Mouse (Mus musculus) layer of hippocampus, postnatal 14 days (tissue): ENCODE measurements around the gene Rufy1. TPM values are rescaled to one million over a fixed set of nuclear protein-coding genes. Genes with fewer than 3 reads are reported as not detected.
A peak's percentile ranks its signal among the peaks of the same experiment; 100 is the strongest.
"Not testable (repeated sequence)": the region's sequence is repeated elsewhere in the genome, so short reads cannot be mapped to it uniquely, and the experiment has no call there.

Source experiments
- DNase-seq, 2 experiments: peaks; one replicate each; pipeline ENCODE4 v3.0.0; 2021 to 2022; ENCODE audit warnings: low spot score in 2 of 2, mixed read lengths in 1 of 2
- total RNA-seq, 2 experiments: library from RNA; stranded (reverse); gene quantifications; 2 replicates each; pipeline ENCODE4 v1.2.3; 2021

Gene Rufy1
- total RNA-seq, 2 experiments from 2014 or later = 22.8 to 24.4 TPM

GRCm38 (mm10) chr11:50387167-50387679 lies 43.7 kb downstream of the Rufy1 start:
- DNase-seq = no peak

DNA sequence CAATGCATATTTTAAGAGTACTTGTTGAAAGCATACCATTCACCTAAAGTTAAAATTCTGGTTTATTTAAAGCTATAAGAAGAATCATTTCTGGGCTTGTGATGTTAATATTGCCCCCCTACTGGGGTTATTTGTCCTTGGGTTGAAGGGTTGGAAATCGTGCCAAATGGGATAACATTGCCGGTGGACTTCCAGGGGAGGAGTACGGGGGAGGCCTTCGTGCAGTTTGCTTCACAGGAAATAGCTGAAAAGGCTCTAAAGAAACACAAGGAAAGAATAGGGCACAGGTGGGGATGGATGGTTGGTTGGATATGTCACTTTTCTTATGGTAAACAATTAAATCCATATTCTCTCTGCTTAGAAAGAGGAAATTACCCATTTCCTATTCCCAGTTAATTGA lies 49.6 kb downstream of the Rufy1 start:
- no peak for DNase-seq

DNA sequence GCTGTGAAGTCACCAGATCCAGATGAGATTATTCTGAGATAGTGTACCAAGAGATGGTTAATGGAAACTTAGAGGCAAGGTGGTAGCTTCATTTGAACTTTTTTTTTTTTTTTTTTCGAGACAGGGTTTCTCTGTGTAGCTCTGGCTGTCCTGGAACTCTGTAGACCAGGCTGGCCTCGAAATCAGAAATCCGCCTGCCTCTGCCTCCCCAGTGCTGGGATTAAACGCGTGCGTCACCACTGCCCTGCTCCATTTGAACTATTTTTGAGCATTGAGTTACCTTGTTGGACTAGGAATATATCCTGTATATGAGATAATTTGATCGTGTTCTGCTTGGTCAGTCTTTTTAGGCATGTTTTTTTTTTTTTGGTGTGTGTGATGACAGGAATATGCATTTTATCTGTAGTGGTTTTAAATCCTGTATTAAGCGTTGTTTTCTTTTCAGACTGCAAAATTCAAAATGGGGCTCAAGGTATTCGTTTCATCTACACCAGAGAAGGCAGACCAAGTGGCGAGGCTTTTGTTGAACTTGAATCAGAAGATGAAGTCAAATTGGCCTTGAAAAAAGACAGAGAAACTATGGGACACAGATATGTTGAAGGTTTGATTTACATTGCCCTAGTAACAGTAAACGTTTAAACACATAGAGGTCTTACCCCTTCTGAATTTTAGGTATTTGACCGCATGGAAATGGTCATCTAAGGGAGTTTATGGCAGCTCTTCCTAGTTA lies 51.7 kb downstream of the Rufy1 start:
- no peak for DNase-seq

DNA sequence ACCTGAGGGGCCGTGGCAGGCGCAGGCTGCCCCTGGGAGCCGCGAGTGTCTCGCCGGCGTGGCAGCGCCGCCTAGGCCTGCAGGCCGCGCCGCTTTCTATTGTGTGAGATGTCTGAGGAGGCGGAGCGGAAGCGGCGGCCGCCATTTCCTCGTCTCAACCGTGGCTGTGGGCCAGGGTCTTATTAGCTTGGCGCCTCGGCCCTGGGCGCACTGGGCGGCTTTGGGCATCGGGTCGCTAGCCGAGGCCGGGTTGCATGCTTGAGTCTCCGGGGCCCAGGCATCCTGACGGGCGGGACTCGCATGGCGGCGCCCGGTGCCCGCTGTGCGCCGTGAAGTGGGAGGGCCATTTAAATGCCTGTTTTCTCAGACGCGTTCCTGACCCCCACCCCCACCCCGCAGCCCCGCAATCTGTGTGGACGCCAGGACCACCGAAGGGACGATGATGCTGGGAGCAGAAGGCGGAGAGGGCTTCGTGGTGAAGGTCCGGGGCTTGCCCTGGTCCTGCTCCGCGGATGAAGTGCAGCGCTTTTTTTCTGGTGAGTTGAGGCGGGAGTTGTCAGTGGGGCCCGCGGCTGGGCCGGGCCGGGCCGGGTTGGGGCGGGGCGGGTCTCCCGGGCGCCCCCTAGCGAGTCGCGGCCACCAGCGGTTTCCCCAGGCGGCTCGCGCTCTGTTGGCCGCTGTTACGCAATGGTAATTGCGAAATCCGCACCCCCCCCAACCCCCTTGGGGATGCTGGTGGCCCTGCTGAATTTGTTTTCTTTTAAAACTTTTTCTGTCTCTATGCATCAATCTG lies 52.8 kb downstream of the Rufy1 start:
- DNase-seq = peak; percentile 76 to 80

DNA sequence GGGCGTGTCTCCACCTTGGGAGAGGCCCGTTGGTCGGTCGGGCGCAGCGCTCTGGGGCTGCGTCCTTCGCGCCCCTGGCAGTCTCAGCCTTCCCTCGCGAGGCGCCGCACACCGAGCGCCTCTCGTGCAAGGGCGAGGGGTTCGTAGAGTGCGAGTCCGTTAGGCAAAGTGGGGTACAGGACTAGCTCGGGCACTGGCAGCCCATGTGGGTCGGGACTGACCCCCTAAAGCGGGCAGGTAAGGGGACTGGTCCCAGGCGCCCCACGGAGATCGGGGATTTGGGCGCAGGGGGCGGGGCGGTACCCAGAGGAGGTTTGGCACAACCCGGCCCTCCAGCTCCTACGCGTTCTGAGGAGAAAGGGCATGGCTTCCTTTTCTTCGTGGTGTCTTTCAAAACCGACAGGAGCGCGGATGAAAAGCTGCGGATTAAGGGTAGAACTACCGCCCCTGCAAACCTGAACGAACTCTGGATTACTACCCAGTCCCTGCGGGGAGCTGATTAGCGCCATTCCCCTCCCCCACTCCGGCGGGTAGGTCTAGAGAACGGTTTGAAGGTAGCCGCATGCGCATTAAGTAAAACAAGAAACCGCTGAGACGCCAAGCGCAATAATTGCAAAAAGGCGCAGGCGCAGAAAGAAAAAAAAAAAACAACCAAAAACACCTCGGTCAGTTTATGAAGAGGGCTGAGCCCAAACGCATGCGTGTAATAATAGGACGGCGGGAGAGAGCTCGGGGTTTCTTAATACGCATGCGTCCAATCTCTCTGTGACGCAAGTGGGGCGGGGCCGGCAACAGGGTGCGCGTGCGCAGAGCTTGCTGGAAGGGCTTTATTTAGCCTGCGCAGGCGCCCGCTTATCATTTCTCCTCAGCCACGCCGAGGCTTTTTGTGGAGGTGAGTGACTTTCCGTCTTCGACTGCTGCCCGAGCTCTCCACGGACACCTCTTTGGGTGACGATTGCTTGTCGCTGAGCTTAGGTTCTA lies 53.7 kb downstream of the Rufy1 start, which contains the start of gene Hnrnph1:
Hnrnph1 (plus strand) TSS at position 80 of the 981 bp plus-strand sequence.
- DNase-seq = peak; percentile 99

DNA sequence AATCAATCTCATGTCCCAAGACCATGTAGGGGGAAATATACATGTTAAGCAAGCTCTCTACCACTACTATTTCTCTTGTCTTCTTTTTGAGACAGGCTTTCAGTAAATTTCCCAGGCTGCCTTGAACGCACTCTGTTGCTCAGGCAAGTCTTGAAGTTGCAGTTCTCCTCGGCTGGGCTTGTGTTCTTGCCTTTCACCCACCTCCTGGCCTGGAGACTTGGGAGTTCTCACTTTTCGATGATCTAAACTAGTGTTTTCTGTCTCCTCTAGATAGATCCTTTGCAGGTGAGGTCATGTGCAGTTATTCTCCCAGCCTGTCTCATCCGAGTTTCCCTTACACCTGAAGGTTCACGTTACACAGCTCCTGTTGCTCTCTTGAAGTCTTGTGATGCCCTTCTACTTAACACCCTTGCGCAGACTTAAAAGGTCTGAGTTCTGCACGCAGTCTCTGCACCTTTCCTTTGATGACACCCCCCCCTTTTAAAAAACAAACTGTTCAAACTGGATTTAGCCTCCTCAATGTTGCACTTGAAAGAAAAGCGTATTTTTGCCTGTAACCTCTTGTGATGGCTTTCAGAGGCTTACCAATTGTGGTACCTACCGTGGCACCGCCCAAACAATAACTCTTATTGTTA lies 54.7 kb downstream of the Rufy1 start:
- no peak for DNase-seq

DNA sequence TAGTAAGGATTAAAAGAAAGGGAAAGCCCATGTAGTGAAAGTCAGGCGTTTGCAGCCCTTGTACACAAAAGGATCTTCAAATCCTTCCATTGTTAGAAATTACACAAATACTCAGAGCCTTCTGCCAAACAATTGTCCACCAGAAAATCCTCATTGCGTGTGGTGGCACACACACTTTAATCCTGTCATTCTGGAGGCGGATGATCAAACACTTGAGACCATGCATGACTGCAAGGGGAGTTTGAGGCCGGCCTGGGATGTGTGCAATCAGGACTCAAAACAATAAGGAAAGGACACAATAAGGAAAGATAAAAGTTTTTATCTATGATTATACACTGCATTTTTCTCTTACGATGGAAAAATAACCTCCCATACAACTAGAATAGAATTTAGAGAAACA lies 55.5 kb downstream of the Rufy1 start:
- DNase-seq = no peak

DNA sequence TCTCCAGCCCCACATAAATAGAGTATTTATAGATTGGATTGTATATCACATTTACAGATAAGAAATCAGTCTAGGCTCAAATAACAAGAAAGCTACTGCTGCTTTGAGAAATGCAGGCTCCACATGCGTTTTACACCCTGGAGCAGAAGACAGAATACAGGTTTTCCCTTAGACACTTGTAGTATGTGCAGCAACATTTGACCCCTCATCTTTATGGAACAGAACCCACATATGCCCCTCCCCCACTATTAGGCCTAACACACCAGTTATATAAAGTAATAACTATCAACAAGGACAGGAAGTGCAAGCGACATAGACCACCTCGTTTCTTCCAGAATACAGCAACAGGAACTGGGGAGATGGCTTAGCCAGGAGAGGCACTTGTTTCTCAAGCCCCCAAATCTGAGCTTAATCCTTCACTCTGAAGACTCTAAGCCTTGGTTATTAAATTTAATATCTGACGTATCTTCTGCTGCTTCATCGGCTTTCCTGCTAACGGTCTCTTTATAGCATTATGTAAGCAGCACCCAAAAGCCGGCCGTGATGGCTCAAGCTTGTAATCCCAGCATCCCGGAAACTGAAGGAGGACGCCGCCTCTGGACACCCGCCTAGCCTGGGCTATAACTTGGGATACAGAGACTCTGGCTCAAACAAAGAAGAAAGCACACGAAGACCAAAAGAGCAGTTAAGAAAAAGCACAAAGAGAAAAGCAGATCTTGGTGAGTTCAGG lies 56.5 kb downstream of the Rufy1 start:
- no peak for DNase-seq

DNA sequence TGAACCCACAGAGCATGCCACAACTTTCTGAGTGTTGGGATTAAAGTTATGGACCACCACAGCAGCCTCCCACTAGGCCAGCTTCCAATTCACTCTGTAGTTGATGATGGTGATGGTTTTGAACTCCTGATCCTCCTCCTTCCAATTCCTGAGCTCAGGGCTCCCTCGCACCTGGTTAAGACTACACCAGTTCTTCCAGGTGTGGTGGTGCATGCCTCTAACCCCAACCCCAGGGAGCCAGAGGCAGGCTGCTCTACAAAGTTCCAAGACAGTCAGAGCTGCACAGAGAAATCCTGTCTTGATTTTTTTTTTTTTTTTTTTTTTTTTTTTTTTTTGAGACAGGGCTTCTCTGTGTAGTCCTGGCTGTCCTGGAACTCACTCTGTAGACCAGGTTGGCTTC lies 57.3 kb downstream of the Rufy1 start:
- DNase-seq = no peak

- no peak for DNase-seq
These were observed 57.8 kb downstream of the Rufy1 start for GRCm38 (mm10) chr11:50373086-50373485.

GRCm38 (mm10) chr11:50371911-50372310 lies 59.0 kb downstream of the Rufy1 start:
- DNase-seq = no peak

DNA sequence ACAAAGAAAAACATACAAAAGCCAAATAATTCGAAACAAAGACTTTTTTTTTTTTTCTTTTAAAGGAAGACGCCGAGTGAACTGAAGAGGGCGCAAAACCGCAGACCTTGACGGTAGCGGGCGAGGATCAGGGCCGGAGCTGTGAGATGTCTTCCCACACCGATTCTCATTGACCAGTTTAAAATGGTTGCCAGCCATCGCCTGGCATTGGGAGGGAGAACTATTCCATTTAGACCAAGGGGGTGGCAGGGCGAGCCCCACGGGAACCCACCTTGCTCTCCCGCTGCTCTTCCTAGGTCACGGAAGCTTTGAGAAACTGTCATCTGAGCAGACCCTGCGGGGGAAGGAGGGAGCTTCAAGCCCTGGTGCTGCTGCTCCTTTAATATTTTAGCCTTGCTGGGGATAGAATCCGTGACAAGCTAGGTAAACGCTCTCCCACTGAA lies 59.5 kb downstream of the Rufy1 start:
- peak in 1 of 2 experiments; percentile 59 for DNase-seq

- no peak for DNase-seq
These were observed 60.0 kb downstream of the Rufy1 start for GRCm38 (mm10) chr11:50370969-50371368.

GRCm38 (mm10) chr11:50369360-50369911 lies 61.5 kb downstream of the Rufy1 start:
- DNase-seq = no peak

GRCm38 (mm10) chr11:50367531-50367930 lies 63.4 kb downstream of the Rufy1 start:
- no peak for DNase-seq

- no peak for DNase-seq
These were observed 65.6 kb downstream of the Rufy1 start for GRCm38 (mm10) chr11:50365322-50365721.

DNA sequence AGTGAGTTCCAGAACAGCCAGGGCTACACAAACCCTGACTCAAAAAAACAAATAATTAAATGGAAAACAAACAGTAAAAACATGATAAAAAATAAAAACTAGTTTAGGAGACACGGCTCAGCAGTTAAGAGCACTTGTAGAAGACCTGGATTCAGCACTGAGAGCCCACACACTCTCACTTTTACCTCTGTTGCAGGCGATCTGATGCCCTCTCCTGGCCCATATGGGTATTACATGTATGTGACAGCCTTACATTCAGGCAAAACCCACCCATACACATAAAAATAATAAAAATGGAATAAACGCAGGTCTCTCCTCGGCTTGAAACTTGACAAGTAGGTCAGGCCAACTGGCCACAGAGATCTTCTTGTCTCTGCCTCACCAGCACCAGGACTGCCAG lies 66.4 kb downstream of the Rufy1 start:
- DNase-seq = peak; percentile 69 to 90

DNA sequence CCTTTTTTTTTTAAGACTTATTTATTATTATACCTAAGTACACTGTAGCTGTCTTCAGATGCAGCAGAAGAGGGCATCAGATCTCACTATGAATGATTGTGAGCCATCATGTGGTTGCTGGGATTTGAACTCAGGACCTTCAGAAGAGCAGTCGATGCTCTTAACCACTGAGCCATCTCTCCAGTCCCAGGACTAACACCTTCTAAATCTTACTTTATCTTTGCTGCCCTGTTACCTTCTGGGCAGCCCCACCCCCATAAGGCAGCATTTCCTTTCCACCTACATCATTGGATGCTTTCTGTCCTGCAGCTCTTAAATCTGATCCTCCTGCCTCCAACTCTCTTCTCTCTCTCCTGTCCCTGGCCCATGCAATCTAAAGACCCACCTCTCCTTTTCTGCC lies 69.6 kb downstream of the Rufy1 start:
- DNase-seq = not testable (repeated sequence)
